ENCODE assay signal across 14 mouse cellular contexts in the genomic region with DNA sequence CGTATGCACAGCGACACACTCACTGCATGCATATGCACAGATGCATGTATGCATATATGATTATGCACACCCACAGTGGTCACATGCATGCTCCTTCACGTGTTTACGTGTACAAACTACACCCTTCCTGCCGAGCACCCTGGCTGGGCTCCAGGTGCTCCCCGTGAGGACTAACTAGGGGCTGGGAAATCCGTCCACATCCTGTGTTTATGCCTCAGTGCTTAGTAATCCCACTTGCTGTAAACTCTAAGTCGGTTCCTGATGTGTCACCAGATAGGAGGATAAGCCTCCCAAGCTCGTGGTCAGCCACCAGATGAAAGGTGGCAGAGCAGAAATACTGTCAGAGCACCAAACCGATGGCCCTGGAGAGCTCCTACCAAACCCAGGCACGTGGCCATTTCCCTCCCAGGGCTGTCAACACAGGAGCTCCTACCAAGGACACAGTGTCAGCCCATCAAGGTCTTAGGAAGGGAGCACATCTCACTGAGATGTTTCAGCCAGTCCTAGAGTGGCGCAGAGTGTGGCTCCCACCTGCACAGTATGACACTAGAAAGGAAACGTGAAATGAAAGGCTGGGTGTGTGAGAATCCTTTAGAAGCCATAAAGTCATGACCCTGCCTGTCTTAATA.
A peak's percentile ranks its signal among the peaks of the same experiment; 100 is the strongest.
DNase-seq lines count a peak whose midpoint lies in the region; ATAC-seq and TF ChIP-seq lines count a peak whose summit lies in the region.
"Had no signal": no experiment of that assay in that cellular context is flagged by ENCODE, and none has a peak within 500 bp of the region (broad histone marks: within the 10 kb centered on the region; RNA-seq: fewer than 3 reads in every experiment).

No protein-coding gene starts in this region.

- no peaks in the 10 kb centered on the region for H3K79me3 ChIP-seq in C2C12 (ENCODE audit: low read depth)

- no peak for TF ChIP-seq CTCF in intestine, postnatal 0 days (IDR thresholded peaks at IDR 0.05; ENCODE audit: low read depth)
- TF ChIP-seq CTCF in C2C12 (IDR thresholded peaks at IDR 0.05; ENCODE audit: control insufficient read depth, insufficient read depth, insufficient read length): no peak

- no peaks in the 10 kb centered on the region for H3K79me2 ChIP-seq in C2C12 (ENCODE audit: control insufficient read depth, insufficient read depth)

- H3K4me3 ChIP-seq in intestine, embryonic 15.5 days (replicated peaks): no peak overlapping the region
- no peak overlapping the region for H3K4me3 ChIP-seq in intestine, postnatal 0 days (ENCODE audit: low read depth, low read length)
- no peak overlapping the region for H3K4me3 ChIP-seq in C2C12 (ENCODE audit: insufficient read depth, poor library complexity, severe bottlenecking)
- H3K4me3 ChIP-seq in intestine, embryonic 16.5 days (ENCODE audit: low read length): no peak overlapping the region
- H3K4me3 ChIP-seq: left cerebral cortex, adult 2 months; neural tube, embryonic 15.5 days had no signal

- 0 out of 2 replicates have a peak, but pooled peaks have one; percentile 41 for ATAC-seq in intestine, embryonic 15.5 days
- ATAC-seq in intestine, postnatal 0 days: no peak
- ATAC-seq in intestine, embryonic 16.5 days: peak; percentile 50; the same call in 1 of the 2 replicates
- ATAC-seq: inflammation-experienced regulatory T-cells, adult 6 months had no signal

- DNase-seq in lung, postnatal 4 days: peak; percentile 67 to 85
- DNase-seq in thymus, postnatal 0 days (ENCODE audit: low spot score): no peak
- no peak for DNase-seq in layer of hippocampus, postnatal 14 days (ENCODE audit: low spot score in 2 of 2)
- no peak for DNase-seq in MN1 (ENCODE audit: low spot score)
- DNase-seq: cerebellum, adult 18-20 months; kidney, postnatal 36 days; liver had no signal

- no peaks in the 10 kb centered on the region for H3K27me3 ChIP-seq in intestine, embryonic 15.5 days (replicated peaks)
- no peaks in the 10 kb centered on the region for H3K27me3 ChIP-seq in intestine, postnatal 0 days (replicated peaks; ENCODE audit: control insufficient read depth, insufficient read depth, low read length)
- H3K27me3 ChIP-seq in C2C12 (ENCODE audit: control insufficient read depth, insufficient read depth, insufficient read length): no peaks in the 10 kb centered on the region
- H3K27me3 ChIP-seq in intestine, embryonic 16.5 days (replicated peaks; ENCODE audit: control insufficient read depth, insufficient read depth, low read length): no peaks in the 10 kb centered on the region
- H3K27me3 ChIP-seq: neural tube, embryonic 15.5 days had no signal

- H3K27ac ChIP-seq in intestine, embryonic 15.5 days: 0 out of 2 replicates have a peak overlapping the region, but pooled peaks have one; percentile 13
- H3K27ac ChIP-seq in intestine, postnatal 0 days (ENCODE audit: low read depth, low read length): no peak overlapping the region
- H3K27ac ChIP-seq in intestine, embryonic 16.5 days (ENCODE audit: low read length): no peak overlapping the region
- H3K27ac ChIP-seq: left cerebral cortex, adult 2 months; neural tube, embryonic 15.5 days had no signal

- H3K9me3 ChIP-seq in intestine, embryonic 15.5 days: no peaks in the 10 kb centered on the region
- no peaks in the 10 kb centered on the region for H3K9me3 ChIP-seq in intestine, postnatal 0 days (ENCODE audit: control insufficient read depth)
- H3K9me3 ChIP-seq in intestine, embryonic 16.5 days (ENCODE audit: control insufficient read depth, low read length): no peaks in the 10 kb centered on the region
- H3K9me3 ChIP-seq: neural tube, embryonic 15.5 days had no signal

- H3K4me1 ChIP-seq in intestine, embryonic 15.5 days (replicated peaks): 0 out of 2 replicates have a peak, but pooled peaks cover 4% of the 10 kb centered on the region
- no peaks in the 10 kb centered on the region for H3K4me1 ChIP-seq in intestine, postnatal 0 days (replicated peaks; ENCODE audit: control insufficient read depth, insufficient read depth, low read length)
- H3K4me1 ChIP-seq in intestine, embryonic 16.5 days (ENCODE audit: control insufficient read depth, insufficient read depth, low read length): no peaks in the 10 kb centered on the region
- H3K4me1 ChIP-seq: neural tube, embryonic 15.5 days had no signal

- no peak overlapping the region for H3K4me2 ChIP-seq in intestine, embryonic 15.5 days (replicated peaks)
- no peak overlapping the region for H3K4me2 ChIP-seq in intestine, postnatal 0 days (replicated peaks; ENCODE audit: low read depth)
- no peak overlapping the region for H3K4me2 ChIP-seq in intestine, embryonic 16.5 days (ENCODE audit: low read depth, low read length)
- H3K4me2 ChIP-seq: neural tube, embryonic 15.5 days had no signal

- H3K9ac ChIP-seq in intestine, embryonic 15.5 days: no peak overlapping the region
- H3K9ac ChIP-seq in intestine, postnatal 0 days (ENCODE audit: low read depth, low read length): no peak overlapping the region
- no peak overlapping the region for H3K9ac ChIP-seq in intestine, embryonic 16.5 days (ENCODE audit: low read depth, low read length)
- H3K9ac ChIP-seq: neural tube, embryonic 15.5 days had no signal

- no peaks in the 10 kb centered on the region for H3K36me3 ChIP-seq in intestine, embryonic 15.5 days
- H3K36me3 ChIP-seq in intestine, postnatal 0 days (ENCODE audit: control insufficient read depth, insufficient read depth): no peaks in the 10 kb centered on the region
- no peaks in the 10 kb centered on the region for H3K36me3 ChIP-seq in C2C12 (ENCODE audit: control insufficient read depth, insufficient read depth)
- no peaks in the 10 kb centered on the region for H3K36me3 ChIP-seq in intestine, embryonic 16.5 days (ENCODE audit: control insufficient read depth, insufficient read depth, low read length)
- H3K36me3 ChIP-seq: neural tube, embryonic 15.5 days had no signal

- 45% methylated on average over 13 of the region's 13 CpGs for WGBS in intestine, embryonic 15.5 days
- WGBS in intestine, postnatal 0 days: 56% methylated on average over 13 of the region's 13 CpGs
- 51% methylated on average over 13 of the region's 13 CpGs for WGBS in intestine, embryonic 16.5 days

- H3ac ChIP-seq in C2C12 (ENCODE audit: control insufficient read depth, insufficient read length, low read depth): no peak overlapping the region

TF ChIP-seq in C2C12, 6 proteins besides CTCF, POLR2A, EP300 and RAD21:
- no peak for TF ChIP-seq MYOG (IDR thresholded peaks at IDR 0.05; ENCODE audit: control insufficient read depth, extremely low read depth, insufficient read length)
- TF ChIP-seq MYOD1 (IDR thresholded peaks at IDR 0.05; ENCODE audit: control insufficient read depth, insufficient read length, low read depth): no peak
- no peak for TF ChIP-seq CEBPB (IDR thresholded peaks at IDR 0.05; ENCODE audit: low read depth)
- TF ChIP-seq USF1 (IDR thresholded peaks at IDR 0.05; ENCODE audit: low read depth): peak; percentile 40
- TF ChIP-seq FOSL1 (IDR thresholded peaks at IDR 0.05; ENCODE audit: insufficient read depth, low read length, poor library complexity, severe bottlenecking): no peak
- TF ChIP-seq MAX (IDR thresholded peaks at IDR 0.05): peak; percentile 57
TF ChIP-seq in C2C12: peak in this region for 2.

Comparison
In these comparisons a context has a peak if more than half of its experiments do, and no peak if none do; other contexts are left out.
1. DNase-seq: peak in lung, postnatal 4 days (2 of 2); none in thymus, postnatal 0 days (single experiment), layer of hippocampus, postnatal 14 days (0 of 2) and MN1 (single experiment).